Mouse (Mus musculus): ENCODE data around the gene Tgfb3.

GRCm38 (mm10) chr12:86085873-86086272, 7.0 kb upstream of the Tgfb3 start:
- no peak for TF ChIP-seq CTCF (IDR thresholded peaks at IDR 0.05; ENCODE audit: extremely low read depth, insufficient read length, insufficient replicate concordance, low read depth, low read length)
- TF ChIP-seq POLR2A (IDR thresholded peaks at IDR 0.05; ENCODE audit: low read depth, low read length) = no peak

All from small intestine, adult 2 months (tissue).